Mouse (Mus musculus): ENCODE measurements at regions not wholly inside any gene's neighbourhood (a gene's known extent, or its start where the extent isn't known, plus 50 kb on each side); places are given as distances from the start of the nearest gene placed in this dataset.

GRCm38 (mm10) chr5:73937799-73938198, 130.4 kb downstream of the Usp46 start:
- DNase-seq, result peak; percentile 23

DNA sequence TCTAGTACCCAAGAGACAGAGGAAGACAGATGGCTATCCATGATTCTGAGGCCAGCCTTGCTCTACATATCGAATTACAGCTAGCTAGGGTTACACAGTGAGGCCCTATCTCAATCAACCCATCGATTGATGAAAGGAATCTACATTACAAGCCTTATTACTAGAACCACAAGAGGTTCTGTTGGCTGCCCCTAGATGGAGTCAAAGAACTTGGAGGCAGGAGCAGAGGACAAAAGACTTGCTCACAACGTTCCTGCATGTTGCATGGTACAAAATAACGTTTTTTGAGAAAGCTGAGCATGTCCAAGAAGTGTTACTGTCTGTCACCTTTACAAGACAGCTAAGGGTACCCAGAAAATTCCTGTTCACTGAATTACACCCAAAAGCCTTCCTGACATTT, 129.8 kb downstream of the Usp46 start:
- DNase-seq, result no peak

DNA sequence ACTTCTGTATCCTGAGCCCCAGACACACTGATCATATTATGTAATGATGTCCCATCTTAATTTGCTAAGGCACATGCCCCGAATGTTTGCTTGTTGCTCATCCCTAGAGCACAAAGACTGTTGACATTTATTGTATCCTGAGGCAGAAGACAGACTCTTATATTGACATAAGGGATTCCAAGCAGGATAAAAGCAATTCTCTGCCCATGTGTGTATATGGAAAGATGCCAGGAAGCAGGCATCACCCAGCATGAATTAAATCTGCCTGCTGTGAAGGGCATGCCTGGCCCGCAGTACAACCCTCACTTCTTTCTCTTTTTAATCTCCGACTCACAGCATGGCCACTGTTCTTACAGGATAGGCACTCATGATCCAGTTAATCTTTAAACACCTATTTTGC, 125.3 kb downstream of the Usp46 start:
- DNase-seq, result no peak

- DNase-seq, result no peak
Measured at GRCm38 (mm10) chr5:73945671-73946070, 122.6 kb downstream of the Usp46 start.

DNA sequence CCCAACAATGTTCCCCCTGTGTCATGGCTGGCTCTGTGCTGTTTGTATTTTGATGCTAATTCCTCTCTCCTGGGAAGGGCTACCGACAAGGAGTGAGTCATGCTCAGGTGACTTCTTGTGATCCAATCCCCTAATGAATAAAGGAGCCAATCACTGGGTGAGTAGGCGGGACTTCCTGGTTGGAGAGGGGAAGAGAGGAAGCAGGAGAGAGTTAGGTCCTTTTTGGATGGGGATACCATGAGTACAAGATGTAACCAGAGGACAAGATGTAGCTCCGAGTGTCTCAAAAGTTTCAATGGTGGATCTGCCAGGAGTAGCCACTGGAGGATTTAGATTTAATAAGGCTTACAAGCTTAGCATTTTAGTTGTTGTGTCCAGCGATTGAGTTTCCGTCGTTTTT, 122.1 kb downstream of the Usp46 start:
- no peak for DNase-seq

DNA sequence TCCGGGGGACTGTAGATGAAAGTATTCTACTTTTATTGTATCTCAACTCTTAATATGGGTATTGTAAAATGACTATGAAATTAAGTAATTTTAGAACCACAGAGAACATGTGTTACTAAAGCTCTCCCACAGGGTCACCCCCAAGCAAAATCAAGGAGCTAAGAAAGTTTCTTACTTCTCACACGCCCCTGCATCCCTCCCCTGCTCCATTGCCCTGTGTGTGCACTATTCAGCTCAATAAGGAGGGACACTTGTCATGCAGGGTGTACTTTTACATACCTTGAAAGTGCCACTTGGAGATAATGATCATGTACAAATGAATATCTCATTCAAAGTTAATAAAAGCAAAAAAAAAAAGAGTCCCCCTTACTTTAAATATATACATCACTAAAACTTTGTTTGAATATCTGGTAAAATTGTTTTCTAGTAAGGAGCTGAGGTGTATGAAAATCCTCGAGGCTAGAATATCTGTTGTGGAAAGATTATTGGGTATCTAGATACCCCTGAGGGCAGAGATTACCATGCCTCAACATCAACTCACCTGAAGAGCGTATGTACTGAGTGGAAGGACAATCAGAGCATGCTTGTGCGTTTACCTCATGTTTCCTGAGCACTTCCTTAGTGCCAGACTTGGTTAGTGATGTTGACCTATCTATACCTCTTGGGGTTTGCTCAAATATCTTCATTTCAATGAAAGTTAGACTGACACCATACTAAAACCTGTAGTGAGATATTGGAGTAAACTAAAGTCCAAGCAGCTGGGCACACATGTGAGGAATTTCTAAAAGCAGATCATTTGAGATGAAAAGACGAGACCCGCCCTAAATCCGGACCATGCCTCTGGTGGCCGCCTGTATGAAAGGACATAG, 120.0 kb downstream of the Usp46 start:
- DNase-seq, result no peak
